Comparison of ENCODE assay signal across 31 mouse cellular contexts in genomic region chr3:101842372-101843094, GRCm38 (mm10). TPM values are rescaled to one million over a fixed set of nuclear protein-coding genes. Genes with fewer than 3 reads are reported as not detected.
DNase-seq lines count a peak whose midpoint lies in the region; ATAC-seq lines count a peak whose summit lies in the region.
"Had no signal": no experiment of that assay in that cellular context is flagged by ENCODE, and none has a peak within 500 bp of the region (broad histone marks: within the 10 kb centered on the region; RNA-seq: fewer than 3 reads in every experiment).

No protein-coding gene starts in this region.

- H3K9ac ChIP-seq in midbrain, embryonic 11.5 days (ENCODE audit: low read length): no peak overlapping the region
- H3K9ac ChIP-seq in midbrain, embryonic 14.5 days (replicated peaks; ENCODE audit: low read length): no peak overlapping the region
- H3K9ac ChIP-seq in hindbrain, embryonic 13.5 days: no peak overlapping the region
- no peak overlapping the region for H3K9ac ChIP-seq in midbrain, embryonic 15.5 days
- H3K9ac ChIP-seq: embryonic facial prominence, embryonic 12.5 days; forebrain, embryonic 15.5 days; liver, embryonic 15.5 days; lung, embryonic 15.5 days had no signal

- no peaks in the 10 kb centered on the region for H3K4me1 ChIP-seq in midbrain, embryonic 11.5 days (ENCODE audit: control insufficient read depth, insufficient read depth, low read length)
- no peaks in the 10 kb centered on the region for H3K4me1 ChIP-seq in midbrain, embryonic 14.5 days (ENCODE audit: control insufficient read depth, insufficient read depth, low read length)
- H3K4me1 ChIP-seq in hindbrain, embryonic 13.5 days (replicated peaks): peaks cover 14% of the 10 kb centered on the region
- H3K4me1 ChIP-seq in midbrain, embryonic 15.5 days: no peaks in the 10 kb centered on the region
- H3K4me1 ChIP-seq: embryonic facial prominence, embryonic 12.5 days; forebrain, embryonic 15.5 days; limb, embryonic 10.5 days; liver, embryonic 15.5 days; lung, embryonic 15.5 days had no signal

- no peaks in the 10 kb centered on the region for H3K27me3 ChIP-seq in midbrain, embryonic 11.5 days (ENCODE audit: control insufficient read depth, insufficient read depth, low read length)
- no peaks in the 10 kb centered on the region for H3K27me3 ChIP-seq in midbrain, embryonic 14.5 days (ENCODE audit: control insufficient read depth, insufficient read depth, low read length)
- H3K27me3 ChIP-seq in hindbrain, embryonic 13.5 days: no peaks in the 10 kb centered on the region
- H3K27me3 ChIP-seq in midbrain, embryonic 15.5 days (replicated peaks): no peaks in the 10 kb centered on the region
- H3K27me3 ChIP-seq: embryonic facial prominence, embryonic 12.5 days; forebrain, embryonic 15.5 days; liver, embryonic 15.5 days; lung, embryonic 15.5 days had no signal

- no peaks in the 10 kb centered on the region for H3K36me3 ChIP-seq in midbrain, embryonic 11.5 days (ENCODE audit: control insufficient read depth, insufficient read depth, low read length)
- H3K36me3 ChIP-seq in midbrain, embryonic 14.5 days (ENCODE audit: control insufficient read depth, insufficient read depth, low read length): no peaks in the 10 kb centered on the region
- no peaks in the 10 kb centered on the region for H3K36me3 ChIP-seq in hindbrain, embryonic 13.5 days
- no peaks in the 10 kb centered on the region for H3K36me3 ChIP-seq in midbrain, embryonic 15.5 days (replicated peaks)
- H3K36me3 ChIP-seq: embryonic facial prominence, embryonic 12.5 days; forebrain, embryonic 15.5 days; limb, embryonic 10.5 days; liver, embryonic 15.5 days; lung, embryonic 15.5 days had no signal

- 90% methylated on average over 7 of the region's 7 CpGs for WGBS in midbrain, embryonic 11.5 days
- WGBS in midbrain, embryonic 14.5 days: 75% methylated on average over 7 of the region's 7 CpGs
- 42% methylated on average over 7 of the region's 7 CpGs for WGBS in hindbrain, embryonic 13.5 days
- WGBS in midbrain, embryonic 15.5 days: 73% methylated on average over 7 of the region's 7 CpGs

- no peak overlapping the region for H3K27ac ChIP-seq in midbrain, embryonic 11.5 days (ENCODE audit: low read depth, low read length)
- H3K27ac ChIP-seq in midbrain, embryonic 14.5 days (replicated peaks; ENCODE audit: low read depth, low read length): no peak overlapping the region
- peak overlapping the region; percentile 63 for H3K27ac ChIP-seq in hindbrain, embryonic 13.5 days
- no peak overlapping the region for H3K27ac ChIP-seq in midbrain, embryonic 15.5 days
- H3K27ac ChIP-seq: embryonic facial prominence, embryonic 12.5 days; forebrain, embryonic 15.5 days; heart, adult 2 months; left cerebral cortex, adult 2 months; limb, embryonic 10.5 days; liver, embryonic 15.5 days; lung, embryonic 15.5 days had no signal

- no peak overlapping the region for H3K4me2 ChIP-seq in midbrain, embryonic 11.5 days
- H3K4me2 ChIP-seq in midbrain, embryonic 14.5 days (ENCODE audit: low read length): no peak overlapping the region
- H3K4me2 ChIP-seq in hindbrain, embryonic 13.5 days: no peak overlapping the region
- H3K4me2 ChIP-seq in midbrain, embryonic 15.5 days: no peak overlapping the region
- H3K4me2 ChIP-seq: embryonic facial prominence, embryonic 12.5 days; forebrain, embryonic 15.5 days; liver, embryonic 15.5 days; lung, embryonic 15.5 days had no signal

- DNase-seq in adrenal gland, adult 2 months: peak; percentile 18
- no peak for DNase-seq in adrenal gland, postnatal 14 days
- peak; percentile 37 for DNase-seq in midbrain, embryonic 11.5 days (ENCODE audit: low spot score, missing footprints)
- DNase-seq in midbrain, embryonic 14.5 days: no peak
- DNase-seq in lung, postnatal 25 days (ENCODE audit: low spot score): no peak
- DNase-seq in layer of hippocampus, adult 11-12 months (ENCODE audit: low spot score): no peak
- DNase-seq: adrenal gland, postnatal 10 days; cerebellum, adult 8-10 months; cerebellum, postnatal 36 days; gastrocnemius, postnatal 36 days; heart, adult 2 months; kidney, adult 18-20 months; kidney, postnatal 4 days; layer of hippocampus, adult 9-11 months; liver; lung, postnatal 4 days; right cerebral cortex, postnatal 25 days; thymus, postnatal 14 days had no signal

- no peak overlapping the region for H3K4me3 ChIP-seq in midbrain, embryonic 11.5 days (ENCODE audit: low read depth, low read length)
- no peak overlapping the region for H3K4me3 ChIP-seq in midbrain, embryonic 14.5 days (replicated peaks; ENCODE audit: low read depth, low read length)
- H3K4me3 ChIP-seq in hindbrain, embryonic 13.5 days: no peak overlapping the region
- no peak overlapping the region for H3K4me3 ChIP-seq in midbrain, embryonic 15.5 days
- H3K4me3 ChIP-seq: embryonic facial prominence, embryonic 12.5 days; erythroblast, embryonic 14.5 days; forebrain, embryonic 15.5 days; heart, adult 2 months; left cerebral cortex, adult 2 months; limb, embryonic 10.5 days; liver, embryonic 15.5 days; lung, embryonic 15.5 days; myocyte had no signal

- no peak for ATAC-seq in midbrain, embryonic 11.5 days (ENCODE audit: low FRiP score)
- ATAC-seq in midbrain, embryonic 14.5 days (ENCODE audit: low FRiP score, low TSS enrichment): no peak
- peak; percentile 73 for ATAC-seq in hindbrain, embryonic 13.5 days (ENCODE audit: low FRiP score)
- peak; percentile 30; the same call in 1 of the 2 replicates for ATAC-seq in midbrain, embryonic 15.5 days (replicated peaks)
- ATAC-seq: activated CD4-positive, CD25-positive, alpha-beta regulatory T cell, adult 4 months; forebrain, embryonic 15.5 days; inflammation-experienced regulatory T-cells, adult 6 months had no signal

- no peaks in the 10 kb centered on the region for H3K9me3 ChIP-seq in midbrain, embryonic 11.5 days (ENCODE audit: control insufficient read depth, low read length)
- no peaks in the 10 kb centered on the region for H3K9me3 ChIP-seq in midbrain, embryonic 14.5 days (ENCODE audit: control insufficient read depth, low read length)
- H3K9me3 ChIP-seq in hindbrain, embryonic 13.5 days: no peaks in the 10 kb centered on the region
- H3K9me3 ChIP-seq in midbrain, embryonic 15.5 days: no peaks in the 10 kb centered on the region
- H3K9me3 ChIP-seq: embryonic facial prominence, embryonic 12.5 days; forebrain, embryonic 15.5 days; limb, embryonic 10.5 days; liver, embryonic 15.5 days; lung, embryonic 15.5 days had no signal

RNA-seq across cellular contexts. Expression of gene Mab21l3, which starts 6.2 kb away (rescaled TPM):
- 1 to 10 TPM in 1 of 2 experiments, under 1 TPM in 1; 0.23 to 1.2 TPM for total RNA-seq in adrenal gland, adult 2 months (2021)
- polyA plus RNA-seq in adrenal gland, adult 2 months (2012; rRNA removed): 0.33 and 0.42 TPM in 2 replicates
- total RNA-seq in adrenal gland, postnatal 14 days (2021): 0.11 and 0.41 TPM in 2 replicates
- 0.34 and 0.55 TPM in 2 replicates for polyA plus RNA-seq in midbrain, embryonic 11.5 days (2014; fragmentation: Nextera tagmentation; extraction: Ambion mirVana)
- 0.23 TPM in 1 of 2 replicates, not detected in the other for polyA plus RNA-seq in midbrain, embryonic 14.5 days (2014; fragmentation: Nextera tagmentation; extraction: Ambion mirVana)
- 0.19 and 0.34 TPM in 2 replicates for polyA plus RNA-seq in hindbrain, embryonic 13.5 days (2015; fragmentation: Nextera tagmentation; extraction: Ambion mirVana)
- polyA plus RNA-seq in midbrain, embryonic 15.5 days (2015; fragmentation: Nextera tagmentation; extraction: Ambion mirVana): 0.14 and 0.21 TPM in 2 replicates
- total RNA-seq: gastrocnemius, postnatal 36 days; heart, adult 2 months; megakaryocyte-erythroid progenitor cell, adult 5-6 weeks had no signal
- polyA plus RNA-seq: activated CD4-positive, CD25-positive, alpha-beta regulatory T cell, adult 4 months; erythroblast, embryonic 14.5 days; liver, embryonic 15.5 days had no signal

Comparison
In these comparisons a context has a peak if more than half of its experiments do, and no peak if none do; other contexts are left out.
1. DNase-seq: peak in adrenal gland, adult 2 months (single experiment) and midbrain, embryonic 11.5 days (single experiment); none in adrenal gland, postnatal 14 days (single experiment), midbrain, embryonic 14.5 days (single experiment), lung, postnatal 25 days (single experiment) and layer of hippocampus, adult 11-12 months (single experiment).
2. ATAC-seq: peak in hindbrain, embryonic 13.5 days (single experiment) and midbrain, embryonic 15.5 days (single experiment); none in midbrain, embryonic 11.5 days (single experiment) and midbrain, embryonic 14.5 days (single experiment).